Mouse (Mus musculus): ENCODE measurements around the gene Atp11b.

DNA sequence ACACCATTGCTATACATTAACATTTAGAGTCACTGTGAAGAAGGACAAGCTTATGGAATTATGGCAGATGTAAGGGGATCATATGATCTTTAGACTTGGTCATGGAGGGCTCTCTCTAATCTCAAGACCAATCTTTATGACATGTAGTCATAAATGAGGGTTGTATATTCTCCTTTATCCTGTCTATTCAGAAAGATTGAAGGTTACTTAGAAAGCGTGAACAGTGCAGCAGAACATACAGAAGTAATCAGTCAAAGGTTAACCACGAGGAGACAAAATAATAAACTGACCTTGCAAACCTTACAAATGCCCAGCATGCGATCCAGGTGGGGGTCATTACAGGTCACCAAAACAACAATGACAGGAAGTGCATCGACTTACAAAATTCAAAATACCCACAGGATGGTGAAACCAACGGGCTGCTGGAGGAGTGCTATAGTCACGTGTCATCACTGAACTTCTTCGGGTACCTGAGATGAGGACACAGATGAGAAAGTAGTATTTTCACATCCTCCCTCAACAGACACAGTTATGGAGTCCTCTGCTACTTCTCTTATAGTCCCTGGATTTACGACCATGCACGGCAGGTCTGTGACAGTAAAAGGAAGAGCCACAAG is 7.0 kb upstream of the Atp11b start:
- no peak for TF ChIP-seq CTCF (IDR thresholded peaks at IDR 0.05; ENCODE audit: low read depth, low read length)
- no peak for TF ChIP-seq GATA1 (IDR thresholded peaks at IDR 0.05; ENCODE audit: borderline replicate concordance, low read length)
- TF ChIP-seq POLR2AphosphoS5 (IDR thresholded peaks at IDR 0.05; ENCODE audit: insufficient replicate concordance, low read depth, low read length) = no peak
- TF ChIP-seq TAL1 (conservative IDR thresholded peaks at IDR 0.05; ENCODE audit: low read depth, low read length) = no peak
- TF ChIP-seq GATA2 (IDR thresholded peaks at IDR 0.05; ENCODE audit: borderline replicate concordance, low read depth, low read length) = no peak

Measured in G1E (cell line).